Comparison of ENCODE assay signal across 13 mouse cellular contexts in the genomic region with DNA sequence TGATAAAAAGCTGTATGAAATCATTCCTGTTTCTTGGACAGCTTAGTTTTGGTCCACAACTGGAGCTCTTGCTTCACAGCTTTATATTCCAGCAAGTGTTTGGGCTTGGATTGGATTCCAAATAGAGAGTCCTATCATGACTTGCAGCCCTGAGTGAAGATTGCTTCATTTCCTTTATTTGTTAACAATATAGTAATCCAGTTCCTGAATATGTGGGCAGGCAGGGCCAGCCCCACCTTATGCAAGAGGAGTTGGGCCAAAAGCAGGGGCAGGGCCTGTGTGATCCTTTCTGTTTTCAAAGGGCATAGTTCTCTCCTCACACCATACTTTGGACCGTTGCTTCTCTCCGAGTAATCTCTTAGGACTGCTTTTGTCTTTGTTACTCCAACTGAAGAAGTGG. TPM values are rescaled to one million over a fixed set of nuclear protein-coding genes. Genes with fewer than 3 reads are reported as not detected.
DNase-seq lines count a peak whose midpoint lies in the region; TF ChIP-seq lines count a peak whose summit lies in the region.
"Had no signal": no experiment of that assay in that cellular context is flagged by ENCODE, and none has a peak within 500 bp of the region (broad histone marks: within the 10 kb centered on the region; RNA-seq: fewer than 3 reads in every experiment).

No protein-coding gene starts in this region.

- no peak overlapping the region for H3K4me3 ChIP-seq in gastrocnemius, adult 2 months
- H3K4me3 ChIP-seq: embryonic facial prominence, embryonic 15.5 days; midbrain, embryonic 12.5 days had no signal

- DNase-seq in gastrocnemius, adult 2 months = peak; percentile 31
- DNase-seq in gastrocnemius, postnatal 10 days = no peak
- peak; percentile 86 for DNase-seq in 416B (ENCODE audit: low read depth)
- peak; percentile 59 to 72 for DNase-seq in heart, adult 9 months (ENCODE audit: low spot score in 2 of 2)
- DNase-seq in lung, postnatal 25 days (ENCODE audit: low spot score) = peak; percentile 64
- DNase-seq in embryo, embryonic 10 days (ENCODE audit: low spot score) = no peak
- no peak for DNase-seq in spleen, adult 18-20 months
- no peak for DNase-seq in cerebellum, adult 18-20 months
- DNase-seq: adrenal gland, adult 8-10 months; B cell, adult 2 months; cerebellum, adult 9-11 months had no signal

- H3K27ac ChIP-seq in gastrocnemius, adult 2 months = peak overlapping the region; percentile 41
- H3K27ac ChIP-seq: embryonic facial prominence, embryonic 15.5 days; midbrain, embryonic 12.5 days had no signal

- intact Hi-C loops in gastrocnemius, adult 2 months (cut with DNase I) = no loop called here

- no peak for TF ChIP-seq CTCF in gastrocnemius, adult 2 months (IDR thresholded peaks at IDR 0.05)

RNA-seq across cellular contexts. Expression of a gene that starts 6.0 kb away (rescaled TPM):
- total RNA-seq in gastrocnemius, adult 2 months (2021) = 10 to 100 TPM; 30.5 to 30.9 TPM
- total RNA-seq in gastrocnemius, postnatal 10 days (2021) = 10 to 100 TPM; 10.4 to 11.2 TPM

RNA-seq across cellular contexts. Expression of a gene that starts 32.7 kb away (rescaled TPM):
- total RNA-seq in gastrocnemius, adult 2 months (2021) = 10 to 100 TPM; 14.5 to 20.6 TPM
- total RNA-seq in gastrocnemius, postnatal 10 days (2021) = 10 to 100 TPM; 19.0 to 20.9 TPM

Comparison
In these comparisons a context has a peak if more than half of its experiments do, and no peak if none do; other contexts are left out.
1. DNase-seq: peak in gastrocnemius, adult 2 months (single experiment), 416B (single experiment), heart, adult 9 months (2 of 2) and lung, postnatal 25 days (single experiment); none in gastrocnemius, postnatal 10 days (single experiment), embryo, embryonic 10 days (single experiment), spleen, adult 18-20 months (0 of 2) and cerebellum, adult 18-20 months (0 of 2).